Mouse (Mus musculus) CH12.LX (cell line): ENCODE measurements around the gene Ppp2r3a.

Experiments
- CHD2 ChIP-seq: IDR thresholded peaks from 2 replicates; pipeline ENCODE4 v1.6.1; 2011; ENCODE audit warnings: low read length, improper control_type of control experiment
- CTCF ChIP-seq, 2 experiments: IDR thresholded peaks in 1 of 2; conservative IDR thresholded peaks in 1 of 2; 2 replicates each; pipeline ENCODE4 v1.5.1; 2011 to 2012; ENCODE audit warnings: low read depth in 2 of 2, low read length in 2 of 2, improper control_type of control experiment in 1 of 2, inconsistent platforms in 1 of 2, mild to moderate bottlenecking in 1 of 2, moderate library complexity in 1 of 2
- EP300 ChIP-seq: IDR thresholded peaks from 2 replicates; pipeline ENCODE4 v1.6.1; 2011; ENCODE audit warnings: low read length, improper control_type of control experiment
- JUN ChIP-seq: IDR thresholded peaks from 2 replicates; pipeline ENCODE4 v1.6.1; 2011; ENCODE audit warnings: low read depth, mild to moderate bottlenecking, low read length, improper control_type of control experiment, moderate library complexity; ENCODE audit not compliant: insufficient read depth
- KAT2A ChIP-seq: IDR thresholded peaks from 2 replicates; pipeline ENCODE4 v1.6.1; 2012; ENCODE audit warnings: low read length, improper control_type of control experiment, inconsistent platforms; ENCODE audit not compliant: insufficient replicate concordance
- MAFK ChIP-seq: IDR thresholded peaks from 2 replicates; pipeline ENCODE4 v1.6.1; 2011; ENCODE audit warnings: low read length, improper control_type of control experiment; ENCODE audit not compliant: insufficient replicate concordance
- MYC ChIP-seq: IDR thresholded peaks from 2 replicates; pipeline ENCODE4 v1.6.1; 2011; ENCODE audit warnings: low read depth, mild to moderate bottlenecking, improper control_type of control experiment, low read length
- NRF1 ChIP-seq: IDR thresholded peaks from 2 replicates; pipeline ENCODE4 v1.6.1; 2014; ENCODE audit warnings: low read depth, mild to moderate bottlenecking, inconsistent platforms, low read length, improper control_type of control experiment, moderate library complexity
- POLR2A ChIP-seq: IDR thresholded peaks from 2 replicates; pipeline ENCODE4 v1.6.1; 2011; ENCODE audit warnings: low read depth, mild to moderate bottlenecking, improper control_type of control experiment, low read length
- POLR2AphosphoS2 ChIP-seq: IDR thresholded peaks from 2 replicates; pipeline ENCODE4 v1.6.1; 2011; ENCODE audit warnings: low read depth, low read length, improper control_type of control experiment
- RAD21 ChIP-seq: IDR thresholded peaks from 2 replicates; pipeline ENCODE4 v1.6.1; 2011; ENCODE audit warnings: low read depth, mild to moderate bottlenecking, low read length, improper control_type of control experiment, moderate library complexity
- RCOR1 ChIP-seq: conservative IDR thresholded peaks from 2 replicates; pipeline ENCODE4 v1.6.1; 2012; ENCODE audit warnings: low read depth, mild to moderate bottlenecking, inconsistent platforms, low read length, improper control_type of control experiment

DNA sequence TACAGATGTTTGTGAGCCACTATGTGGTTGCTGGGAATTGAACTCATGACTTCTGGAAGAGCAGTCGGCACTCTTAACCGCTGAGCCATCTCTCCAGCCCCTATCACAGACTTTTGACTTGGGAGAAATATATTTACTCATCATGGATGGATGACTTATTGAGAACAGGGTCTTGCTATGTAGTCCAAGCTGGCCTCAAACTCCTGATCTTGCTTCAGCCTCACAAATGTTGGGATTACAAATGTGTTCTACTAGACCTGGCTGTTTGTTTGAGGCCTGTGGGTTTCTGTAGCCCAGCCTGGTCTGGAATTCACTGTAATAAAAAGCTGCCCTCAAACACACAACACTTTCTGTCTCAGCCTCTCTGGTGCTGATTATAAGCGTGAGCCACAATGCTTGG, 155.1 kb downstream of the Ppp2r3a start:
- no peak for TF ChIP-seq POLR2A
- no peak for TF ChIP-seq CTCF (conservative IDR thresholded peaks at IDR 0.05 in 1 of 2, IDR thresholded peaks at IDR 0.05 in 1 of 2; ENCODE audit: low read depth in 2 of 2, low read length in 2 of 2)
- TF ChIP-seq NRF1: no peak
- no peak for TF ChIP-seq EP300
- TF ChIP-seq RCOR1: no peak
- TF ChIP-seq JUN: no peak
- TF ChIP-seq MAFK: no peak
- TF ChIP-seq KAT2A: no peak
- no peak for TF ChIP-seq RAD21
- no peak for TF ChIP-seq POLR2AphosphoS2
- no peak for TF ChIP-seq MYC
- no peak for TF ChIP-seq CHD2
